Mouse (Mus musculus) stomach, postnatal 0 days (tissue): ENCODE data around the gene Olfr126. TPM values are rescaled to one million over a fixed set of nuclear protein-coding genes. Genes with fewer than 3 reads are reported as not detected.

ENCODE experiments used
- ATAC-seq: fragments of 200-750 bp; cut with Nextera tagmentation; 2 replicates; pipeline ENCODE4 v1.8.0; 2017; ENCODE audit not compliant: low FRiP score, low TSS enrichment
- DNase-seq: peaks from one replicate; pipeline ENCODE4 v3.0.0-alpha.2; 2016; ENCODE audit warnings: low spot score
- H3K27ac ChIP-seq: fragments of 300-500 bp; sonication (generic); replicated peaks from 2 replicates; pipeline ENCODE4 v1.5.1; 2014; ENCODE audit warnings: mild to moderate bottlenecking, control low read depth
- H3K27me3 ChIP-seq: fragments of 300-500 bp; sonication (generic); 2 replicates; pipeline ENCODE4 v1.6.1; 2014; ENCODE audit warnings: low read length; ENCODE audit not compliant: control insufficient read depth, insufficient read depth
- H3K36me3 ChIP-seq: fragments of 300-500 bp; sonication (generic); 2 replicates; pipeline ENCODE4 v1.6.1; 2014; ENCODE audit warnings: low read length, mixed read lengths; ENCODE audit not compliant: control insufficient read depth, insufficient read depth
- H3K4me1 ChIP-seq: fragments of 300-500 bp; sonication (generic); replicated peaks from 2 replicates; pipeline ENCODE4 v1.6.1; 2014; ENCODE audit warnings: antibody characterized with exemption; ENCODE audit not compliant: control insufficient read depth, insufficient read depth
- H3K4me2 ChIP-seq: fragments of 300-500 bp; sonication (generic); replicated peaks from 2 replicates; pipeline ENCODE4 v1.6.1; 2014; ENCODE audit warnings: low read depth, mild to moderate bottlenecking, control low read depth, moderate library complexity
- H3K4me3 ChIP-seq: fragments of 300-500 bp; sonication (generic); 2 replicates; pipeline ENCODE4 v1.5.1; 2014; ENCODE audit warnings: low read depth, low read length, control low read depth
- H3K9ac ChIP-seq: fragments of 300-500 bp; sonication (generic); 2 replicates; pipeline ENCODE4 v1.6.1; 2014; ENCODE audit warnings: mild to moderate bottlenecking, low read length, control low read depth, mixed read lengths
- H3K9me3 ChIP-seq: fragments of 300-500 bp; sonication (generic); 2 replicates; pipeline ENCODE4 v1.6.1; 2016; ENCODE audit warnings: low read length; ENCODE audit not compliant: control insufficient read depth
- CTCF ChIP-seq: IDR thresholded peaks from 2 replicates; pipeline ENCODE4 v1.5.1; 2016; ENCODE audit warnings: antibody characterized with exemption, low read depth, mild to moderate bottlenecking, moderate library complexity
- EP300 ChIP-seq: optimal IDR thresholded peaks from 2 replicates; pipeline ENCODE3; 2016; ENCODE audit warnings: antibody characterized with exemption
- WGBS: fragments of 180-500 bp; shearing (Covaris S2); extraction: QIAGEN DNeasy Blood & Tissue Kit; methylation state at CpG from one replicate; pipeline ENCODE4 v1.1.7; 2014; 5-methylcytosine and 5-hydroxymethylcytosine counted together
- polyA plus RNA-seq: library from polyadenylated mRNA; unstranded; fragments of >200 nt; fragmentation: Nextera tagmentation; extraction: Ambion mirVana; gene quantifications from 2 replicates; pipeline ENCODE4 v1.2.1, GENCODE M21; 2015

The Olfr126 gene
- not detected in 2 replicates for polyA plus RNA-seq

GRCm38 (mm10) chr17:37847183-37847582, at the start of gene Olfr126:
Gene Olfr126, plus strand, starts transcription at chr17:37847483.
- Histone ChIP-seq H3K4me1 (no peaks in the 10 kb centered on the region), H3K27ac (no peak within 1 kb of the TSS), H3K9me3 (no peaks in the 10 kb centered on the region), H3K27me3 (no peaks in the 10 kb centered on the region), H3K36me3 (no peaks in the 10 kb centered on the region), H3K4me3 (no peak within 1 kb of the TSS), H3K4me2 (no peak within 1 kb of the TSS), H3K9ac (no peak within 1 kb of the TSS)
- no peak for DNase-seq
- no peak for TF ChIP-seq EP300
- no peak for TF ChIP-seq CTCF
- no peak for ATAC-seq

- no peak within 1 kb of the TSS for H3K4me2 ChIP-seq
- TF ChIP-seq CTCF (no peak), EP300 (no peak)
- H3K27me3 ChIP-seq = no peaks in the 10 kb centered on the region
- H3K4me3 ChIP-seq = no peak within 1 kb of the TSS
- no peaks in the 10 kb centered on the region for H3K9me3 ChIP-seq
- no peaks in the 10 kb centered on the region for H3K4me1 ChIP-seq
- DNase-seq (no peak), ATAC-seq (no peak)
- no peak within 1 kb of the TSS for H3K27ac ChIP-seq
- 79% methylated on average over 3 of the region's 3 CpGs for WGBS
- no peaks in the 10 kb centered on the region for H3K36me3 ChIP-seq
- H3K9ac ChIP-seq = no peak within 1 kb of the TSS
Observed at GRCm38 (mm10) chr17:37799588-37799987, 47.7 kb upstream of the Olfr126 start, which contains the start of gene Olfr124. Gene Olfr124, plus strand, starts transcription at chr17:37799888.

- H3K9me3 ChIP-seq = no peaks in the 10 kb centered on the region
- DNase-seq (no peak), ATAC-seq (no peak)
- no peak within 1 kb of the TSS for H3K9ac ChIP-seq
- no peak within 1 kb of the TSS for H3K27ac ChIP-seq
- H3K4me3 ChIP-seq = no peak within 1 kb of the TSS
- no peak within 1 kb of the TSS for H3K4me2 ChIP-seq
- no peaks in the 10 kb centered on the region for H3K27me3 ChIP-seq
- no peaks in the 10 kb centered on the region for H3K4me1 ChIP-seq
- H3K36me3 ChIP-seq = no peaks in the 10 kb centered on the region
- TF ChIP-seq CTCF = no peak
- no peak for TF ChIP-seq EP300
Observed at GRCm38 (mm10) chr17:37832649-37833048, 14.6 kb upstream of the Olfr126 start, which contains the start of gene Olfr125. Gene Olfr125, plus strand, starts transcription at chr17:37832949.

- no peak overlapping the region for H3K27ac ChIP-seq
- 62% methylated on average over 2 of the region's 2 CpGs for WGBS
- no peak for ATAC-seq
Observed at GRCm38 (mm10) chr17:37863901-37864300, 16.6 kb downstream of the Olfr126 start.

GRCm38 (mm10) chr17:37869676-37870205, 22.5 kb downstream of the Olfr126 start:
- no peaks in the 10 kb centered on the region for H3K9me3 ChIP-seq
- ATAC-seq (no peak), DNase-seq (no peak)
- H3K9ac ChIP-seq = no peak overlapping the region
- no peak overlapping the region for H3K4me3 ChIP-seq
- H3K27me3 ChIP-seq = no peaks in the 10 kb centered on the region
- 23% methylated on average over 8 of the region's 8 CpGs for WGBS
- H3K4me1 ChIP-seq = no peaks in the 10 kb centered on the region
- no peaks in the 10 kb centered on the region for H3K36me3 ChIP-seq
- no peak overlapping the region for H3K27ac ChIP-seq
- no peak overlapping the region for H3K4me2 ChIP-seq
- TF ChIP-seq CTCF (no peak), EP300 (no peak)

More at GRCm38 (mm10) chr17:37863901-37864300, 16.6 kb downstream of the Olfr126 start:
- no peaks in the 10 kb centered on the region for H3K4me1 ChIP-seq
- H3K9ac ChIP-seq = no peak overlapping the region
- H3K9me3 ChIP-seq = no peaks in the 10 kb centered on the region
- H3K27me3 ChIP-seq = no peaks in the 10 kb centered on the region
- no peak overlapping the region for H3K4me2 ChIP-seq
- H3K4me3 ChIP-seq = no peak overlapping the region
- DNase-seq = no peak
- no peak for TF ChIP-seq EP300
- TF ChIP-seq CTCF = no peak
- H3K36me3 ChIP-seq = no peaks in the 10 kb centered on the region

- 79% methylated on average over 3 of the region's 3 CpGs for WGBS
- DNase-seq (no peak), ATAC-seq (no peak)
- no peak overlapping the region for H3K27ac ChIP-seq
- H3K4me3 ChIP-seq = no peak overlapping the region
- no peaks in the 10 kb centered on the region for H3K4me1 ChIP-seq
- H3K4me2 ChIP-seq = no peak overlapping the region
- no peaks in the 10 kb centered on the region for H3K9me3 ChIP-seq
- no peaks in the 10 kb centered on the region for H3K27me3 ChIP-seq
- no peak for TF ChIP-seq EP300
- no peak for TF ChIP-seq CTCF
- no peak overlapping the region for H3K9ac ChIP-seq
- H3K36me3 ChIP-seq = no peaks in the 10 kb centered on the region
Observed at GRCm38 (mm10) chr17:37873830-37874229, 26.5 kb downstream of the Olfr126 start.
